Mouse (Mus musculus): Measurements from ENCODE around the gene Prickle2. TPM values are rescaled to one million over a fixed set of nuclear protein-coding genes. Genes with fewer than 3 reads are reported as not detected.

Gene Prickle2
- polyA plus RNA-seq (2017; shearing (Covaris generic)): not detected

GRCm38 (mm10) chr6:92706145-92706466 is at the start of gene Prickle2:
Gene Prickle2 (minus strand): TSS chr6:92706155.

Other genes with a start within 250 kb of the Prickle2 start
- not detected for gene A730049H05Rik, start 110.3 kb upstream of the Prickle2 start, polyA plus RNA-seq (2017; shearing (Covaris generic))
- not detected for gene Gm15737, start 163.2 kb upstream of the Prickle2 start, polyA plus RNA-seq (2017; shearing (Covaris generic))
- gene Adamts9, start 237.3 kb upstream of the Prickle2 start, polyA plus RNA-seq (2017; shearing (Covaris generic)): not detected

All from CD4-positive, CD25-positive, alpha-beta regulatory T cell, adult 9 weeks (primary cell).